Mouse (Mus musculus) c-Kit-positive CD71-positive TER-119-positive erythroid progenitor cells, embryonic 14.5 days (primary cell): Measurements from ENCODE around the gene Anapc16.

Experiments
- DNase-seq: peaks from one replicate; pipeline ENCODE4 v3.0.0-alpha.2; 2013; ENCODE audit warnings: low spot score

The Anapc16 gene

GRCm38 (mm10) chr10:59948363-59949254 is 54.3 kb downstream of the Anapc16 start:
- no peak for DNase-seq

GRCm38 (mm10) chr10:59947296-59948073 is 55.5 kb downstream of the Anapc16 start:
- no peak for DNase-seq

GRCm38 (mm10) chr10:59946362-59946761 is 56.6 kb downstream of the Anapc16 start:
- no peak for DNase-seq

- no peak for DNase-seq
Observed at GRCm38 (mm10) chr10:59945416-59945815, 57.5 kb downstream of the Anapc16 start.

- DNase-seq, result no peak
Observed at GRCm38 (mm10) chr10:59943421-59943989, 59.4 kb downstream of the Anapc16 start.

- no peak for DNase-seq
Observed at GRCm38 (mm10) chr10:59942847-59943420, 60.0 kb downstream of the Anapc16 start.

GRCm38 (mm10) chr10:59942281-59942846 is 60.6 kb downstream of the Anapc16 start:
- no peak for DNase-seq

GRCm38 (mm10) chr10:59939081-59939480 is 63.9 kb downstream of the Anapc16 start:
- no peak for DNase-seq

GRCm38 (mm10) chr10:59938662-59939061 is 64.3 kb downstream of the Anapc16 start:
- DNase-seq, result no peak
